Mouse (Mus musculus): ENCODE results near the gene Rnf40. TPM values are rescaled to one million over a fixed set of nuclear protein-coding genes. Genes with fewer than 3 reads are reported as not detected.

Gene Rnf40
- total and polyA plus RNA-seq, 3 experiments = 49.5 to 75.1 TPM; not detected in 1

DNA sequence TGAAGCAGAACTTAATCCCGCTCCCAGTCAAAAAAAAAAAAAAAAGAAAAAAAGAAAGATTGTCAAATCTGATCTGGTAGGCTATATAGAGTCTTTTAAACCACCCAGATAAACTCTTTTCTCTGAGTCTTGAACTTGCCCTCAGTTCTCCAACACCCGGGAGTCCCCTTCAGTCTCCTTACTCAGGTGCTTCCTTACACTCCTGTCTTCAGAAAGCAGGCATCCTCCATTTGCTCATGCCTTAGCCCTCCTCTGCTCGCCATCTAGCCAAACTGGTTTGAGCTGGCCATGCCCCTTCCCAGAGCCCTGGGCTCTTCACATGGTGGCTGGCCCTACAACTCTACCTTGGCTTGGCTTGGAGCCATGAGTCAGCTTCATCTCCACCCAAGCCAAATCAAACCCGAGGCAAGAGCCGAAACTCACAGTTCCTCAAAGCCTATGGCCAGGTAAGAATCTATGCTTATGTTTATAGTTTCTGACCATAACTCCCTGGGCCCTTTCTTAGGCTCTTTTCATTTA, 27.2 kb upstream of the Rnf40 start, which contains the start of gene Tmem265:
TSS of gene Tmem265 (plus strand) at position 51 of the 519 bp plus-strand sequence.
- Histone ChIP-seq H3K4me3 (ENCODE audit: control insufficient read depth in 1 of 2, insufficient read depth in 1 of 2, low read depth in 2 of 2, low read length in 2 of 2) (no peak within 1 kb of the TSS), H3K79me2 (ENCODE audit: control insufficient read depth, insufficient read depth, low read length, poor library complexity) (no peaks in the 10 kb centered on the region), H3K4me1 (ENCODE audit: control insufficient read depth in 1 of 2, insufficient read depth in 2 of 2, low read length in 2 of 2) (no peaks in the 10 kb centered on the region), H3K27ac (ENCODE audit: control insufficient read depth, low read depth, low read length) (no peak within 1 kb of the TSS), H3K27me3 (ENCODE audit: control insufficient read depth in 1 of 2, insufficient read depth in 2 of 2, low read length in 2 of 2) (no peaks in the 10 kb centered on the region), H3K36me3 (ENCODE audit: control insufficient read depth in 1 of 2, insufficient read depth in 2 of 2, low read length in 2 of 2) (peaks cover 0 to 10% of the 10 kb centered on the region in 2 experiments; a peak in 2 of 4 replicates), H3K9ac (ENCODE audit: control insufficient read depth, low read depth, low read length, poor library complexity, severe bottlenecking) (no peak within 1 kb of the TSS), H3K9me3 (replicated peaks; ENCODE audit: insufficient read depth, low read length) (no peaks in the 10 kb centered on the region)
- TF ChIP-seq ZNF384 (IDR thresholded peaks at IDR 0.05; ENCODE audit: low read depth, low read length) (0 out of 2 replicates have a peak, but pooled peaks have one; percentile 44), CHD2 (IDR thresholded peaks at IDR 0.05; ENCODE audit: low read length) (no peak)
- DNase-seq (ENCODE audit: low read depth, low spot score) = no peak

- H3K9me3 ChIP-seq (replicated peaks; ENCODE audit: insufficient read depth, low read length) = no peaks in the 10 kb centered on the region
- H3K79me2 ChIP-seq (ENCODE audit: control insufficient read depth, insufficient read depth, low read length, poor library complexity) = no peaks in the 10 kb centered on the region
- no peak overlapping the region for H3K27ac ChIP-seq (ENCODE audit: control insufficient read depth, low read depth, low read length)
- TF ChIP-seq ELF1 (IDR thresholded peaks at IDR 0.05; ENCODE audit: low read depth, low read length) (no peak), POLR2AphosphoS2 (IDR thresholded peaks at IDR 0.05; ENCODE audit: low read length) (no peak), MAFK (IDR thresholded peaks at IDR 0.05; ENCODE audit: borderline replicate concordance, low read depth, low read length) (no peak), ZKSCAN1 (IDR thresholded peaks at IDR 0.05; ENCODE audit: low read depth, low read length) (no peak), MXI1 (IDR thresholded peaks at IDR 0.05; ENCODE audit: low read depth, low read length) (no peak), ETS1 (IDR thresholded peaks at IDR 0.05; ENCODE audit: low read depth, low read length) (no peak), CHD1 (IDR thresholded peaks at IDR 0.05; ENCODE audit: low read depth, low read length) (no peak), JUND (IDR thresholded peaks at IDR 0.05; ENCODE audit: low read depth, low read length) (no peak), GABPA (IDR thresholded peaks at IDR 0.05; ENCODE audit: low read depth, low read length) (no peak), TCF12 (IDR thresholded peaks at IDR 0.05; ENCODE audit: low read depth, low read length) (no peak), USF1 (IDR thresholded peaks at IDR 0.05; ENCODE audit: low read depth, low read length) (no peak), ZMIZ1 (IDR thresholded peaks at IDR 0.05; ENCODE audit: low read depth, low read length) (no peak), SIN3A (IDR thresholded peaks at IDR 0.05; ENCODE audit: low read length) (no peak), GATA1 (IDR thresholded peaks at IDR 0.05; ENCODE audit: low read depth, low read length) (no peak), CTCF (IDR thresholded peaks at IDR 0.05 in 2 of 3, conservative IDR thresholded peaks at IDR 0.05 in 1 of 3; ENCODE audit: control insufficient read depth in 1 of 3, insufficient read depth in 1 of 3, low read depth in 2 of 3, low read length in 3 of 3, poor library complexity in 1 of 3, severe bottlenecking in 1 of 3) (no peak)
- no peak overlapping the region for H3K9ac ChIP-seq (ENCODE audit: control insufficient read depth, low read depth, low read length, poor library complexity, severe bottlenecking)
- H3K4me3 ChIP-seq (ENCODE audit: control insufficient read depth in 1 of 2, insufficient read depth in 1 of 2, low read depth in 2 of 2, low read length in 2 of 2) = no peak overlapping the region
- DNase-seq (ENCODE audit: low read depth, low spot score) = no peak
- H3K27me3 ChIP-seq (ENCODE audit: control insufficient read depth in 1 of 2, insufficient read depth in 2 of 2, low read length in 2 of 2) = no peaks in the 10 kb centered on the region
- H3K4me1 ChIP-seq (ENCODE audit: control insufficient read depth in 1 of 2, insufficient read depth in 2 of 2, low read length in 2 of 2) = no peaks in the 10 kb centered on the region; a peak in 1 of 4 replicates
- peaks cover 0 to 2% of the 10 kb centered on the region in 2 experiments; a peak in 1 of 4 replicates for H3K36me3 ChIP-seq (ENCODE audit: control insufficient read depth in 1 of 2, insufficient read depth in 2 of 2, low read length in 2 of 2)
These were observed 24.0 kb upstream of the Rnf40 start for GRCm38 (mm10) chr7:127564381-127565150.
